12 mouse cellular contexts compared by ENCODE assay signal in the genomic region with DNA sequence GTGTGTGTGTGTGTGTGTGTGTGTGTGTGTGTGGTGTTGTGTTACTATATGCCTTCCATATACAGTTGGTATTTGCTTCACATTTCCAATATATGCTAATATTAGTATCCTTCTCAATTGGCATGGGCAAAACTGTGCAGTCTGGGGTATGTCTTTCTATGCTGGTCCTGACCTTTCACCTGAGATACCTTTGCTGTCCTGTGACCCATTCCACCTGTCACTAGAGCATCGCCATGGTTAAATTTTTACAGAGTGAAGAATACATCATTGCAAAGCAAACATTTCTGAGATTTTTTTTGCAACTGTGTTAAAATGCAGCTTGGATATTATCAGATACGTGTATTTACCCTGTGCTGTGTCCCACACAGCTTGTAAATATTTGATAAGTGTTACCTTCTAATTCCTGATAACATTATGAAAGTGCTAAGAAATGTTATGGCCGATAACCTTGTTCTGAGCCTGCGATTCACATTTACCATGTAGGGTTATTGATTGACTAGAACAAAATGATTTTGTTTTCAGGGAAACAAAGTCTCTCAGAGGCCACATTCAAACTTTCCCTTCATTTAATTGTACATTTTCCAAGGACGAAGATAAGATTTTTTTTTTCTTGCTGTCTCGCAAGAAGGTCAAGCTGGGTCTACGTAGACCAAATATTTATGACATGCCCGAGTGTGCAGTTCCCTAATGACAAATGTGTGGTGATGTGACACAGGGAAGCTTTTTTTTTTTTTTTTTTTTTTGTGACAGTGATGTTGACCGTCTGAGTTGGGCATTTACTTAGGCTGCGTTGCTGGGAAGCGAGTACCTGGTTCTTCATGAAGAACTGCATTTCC.
"Had no signal": no experiment of that assay in that cellular context is flagged by ENCODE, and none has a peak within 500 bp of the region (broad histone marks: within the 10 kb centered on the region; RNA-seq: fewer than 3 reads in every experiment).

No protein-coding gene starts in this region.

- DNase-seq: kidney, adult 8-10 months; kidney, postnatal 25 days; lung, adult 18-20 months; spleen, adult 18-20 months; thymus, adult 18-20 months; thymus, postnatal 14 days had no signal

- H3K4me3 ChIP-seq: limb, embryonic 12.5 days; midbrain, embryonic 13.5 days; myocyte; neural tube, embryonic 15.5 days had no signal

- H3K27me3 ChIP-seq: limb, embryonic 12.5 days; midbrain, embryonic 13.5 days; neural tube, embryonic 15.5 days had no signal

- ATAC-seq: hindbrain, embryonic 16.5 days; inflammation-experienced regulatory T-cells, adult 6 months; midbrain, embryonic 13.5 days had no signal

- H3K27ac ChIP-seq: limb, embryonic 12.5 days; midbrain, embryonic 13.5 days; neural tube, embryonic 15.5 days had no signal

- H3K36me3 ChIP-seq: limb, embryonic 12.5 days; midbrain, embryonic 13.5 days; neural tube, embryonic 15.5 days had no signal

- H3K9ac ChIP-seq: limb, embryonic 12.5 days; midbrain, embryonic 13.5 days; neural tube, embryonic 15.5 days had no signal

- H3K4me2 ChIP-seq: limb, embryonic 12.5 days; midbrain, embryonic 13.5 days; neural tube, embryonic 15.5 days had no signal

- H3K9me3 ChIP-seq: limb, embryonic 12.5 days; midbrain, embryonic 13.5 days; neural tube, embryonic 15.5 days had no signal

- H3K4me1 ChIP-seq: limb, embryonic 12.5 days; midbrain, embryonic 13.5 days; neural tube, embryonic 15.5 days had no signal
